Mouse (Mus musculus): ENCODE measurements around the gene Pidd1.
A peak's percentile ranks its signal among the peaks of the same experiment; 100 is the strongest.

GRCm38 (mm10) chr7:141492738-141493137, 48.9 kb upstream of the Pidd1 start:
- TF ChIP-seq CTCF (IDR thresholded peaks at IDR 0.05; ENCODE audit: borderline replicate concordance, insufficient read depth, low read depth, low read length): no peak
- TF ChIP-seq POLR2A (IDR thresholded peaks at IDR 0.05; ENCODE audit: borderline replicate concordance, insufficient read depth, low read length): 0 out of 2 replicates have a peak, but pooled peaks have one; percentile 25
